ENCODE assay signal across 11 mouse cellular contexts in the genomic region with DNA sequence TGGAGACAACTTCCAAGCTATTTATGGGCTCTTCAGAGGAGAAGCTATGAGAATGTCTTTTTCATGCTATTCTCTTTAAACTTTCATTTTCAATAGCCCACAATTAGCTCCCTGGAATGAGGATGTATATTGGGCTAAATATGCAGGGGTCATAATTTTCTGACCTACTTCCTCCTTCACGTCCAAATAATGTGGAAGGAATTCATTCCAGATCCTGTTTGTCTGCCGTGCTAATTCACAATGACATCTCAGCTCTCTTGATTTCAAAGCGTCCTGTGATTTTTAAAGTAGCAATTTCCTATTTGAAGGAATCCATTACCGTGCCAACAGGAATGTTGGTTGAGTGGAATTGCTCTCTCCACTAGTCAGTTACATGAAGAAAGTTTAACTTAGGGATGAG.
DNase-seq lines count a peak whose midpoint lies in the region; ATAC-seq and TF ChIP-seq lines count a peak whose summit lies in the region.
"Had no signal": no experiment of that assay in that cellular context is flagged by ENCODE, and none has a peak within 500 bp of the region (broad histone marks: within the 10 kb centered on the region; RNA-seq: fewer than 3 reads in every experiment).

No protein-coding gene starts in this region.

- peaks cover 2% of the 10 kb centered on the region for H3K4me1 ChIP-seq in heart, embryonic 16.5 days (ENCODE audit: control insufficient read depth, insufficient read depth, low read length)
- H3K4me1 ChIP-seq in midbrain, embryonic 11.5 days (ENCODE audit: control insufficient read depth, insufficient read depth, low read length): peaks cover 12% of the 10 kb centered on the region; the same call in 1 of the 2 replicates
- no peaks in the 10 kb centered on the region for H3K4me1 ChIP-seq in midbrain, postnatal 0 days (ENCODE audit: insufficient read depth, low read length)
- H3K4me1 ChIP-seq in hindbrain, embryonic 16.5 days (ENCODE audit: control insufficient read depth, insufficient read depth, low read depth, low read length): peaks cover 8% of the 10 kb centered on the region

- H3K4me3 ChIP-seq in heart, embryonic 16.5 days (ENCODE audit: low read length): no peak overlapping the region
- H3K4me3 ChIP-seq in midbrain, embryonic 11.5 days (ENCODE audit: low read depth, low read length): no peak overlapping the region
- no peak overlapping the region for H3K4me3 ChIP-seq in midbrain, postnatal 0 days (ENCODE audit: low read depth, low read length)
- no peak overlapping the region for H3K4me3 ChIP-seq in hindbrain, embryonic 16.5 days (ENCODE audit: low read length)

- H3K9ac ChIP-seq in heart, embryonic 16.5 days (ENCODE audit: low read length): no peak overlapping the region
- no peak overlapping the region for H3K9ac ChIP-seq in midbrain, embryonic 11.5 days (ENCODE audit: low read length)
- H3K9ac ChIP-seq in midbrain, postnatal 0 days (replicated peaks; ENCODE audit: low read length, poor library complexity, severe bottlenecking): no peak overlapping the region
- no peak overlapping the region for H3K9ac ChIP-seq in hindbrain, embryonic 16.5 days (ENCODE audit: low read depth, low read length)
- H3K9ac ChIP-seq: liver, embryonic 14.5 days had no signal

- no peaks in the 10 kb centered on the region for H3K27me3 ChIP-seq in heart, embryonic 16.5 days (ENCODE audit: control insufficient read depth, insufficient read depth, low read length)
- no peaks in the 10 kb centered on the region for H3K27me3 ChIP-seq in midbrain, embryonic 11.5 days (ENCODE audit: control insufficient read depth, insufficient read depth, low read length)
- no peaks in the 10 kb centered on the region for H3K27me3 ChIP-seq in midbrain, postnatal 0 days (ENCODE audit: insufficient read depth, low read length)
- no peaks in the 10 kb centered on the region for H3K27me3 ChIP-seq in hindbrain, embryonic 16.5 days (replicated peaks; ENCODE audit: control insufficient read depth, insufficient read depth, low read length)

- no peak for TF ChIP-seq CTCF in midbrain, postnatal 0 days (IDR thresholded peaks at IDR 0.05)

- 29% methylated on average over 4 of the region's 4 CpGs for WGBS in heart, embryonic 16.5 days
- 37% methylated on average over 4 of the region's 4 CpGs for WGBS in midbrain, embryonic 11.5 days
- 25% methylated on average over 4 of the region's 4 CpGs for WGBS in midbrain, postnatal 0 days
- WGBS in hindbrain, embryonic 16.5 days: 28% methylated on average over 4 of the region's 4 CpGs

- no peak for DNase-seq in heart, postnatal 36 days
- DNase-seq in midbrain, embryonic 11.5 days (ENCODE audit: low spot score, missing footprints): no peak
- no peak for DNase-seq in midbrain, postnatal 0 days (ENCODE audit: low spot score)
- DNase-seq in skeletal muscle tissue, adult 2 months (ENCODE audit: low read depth, low spot score): peak; percentile 18
- no peak for DNase-seq in urinary bladder, postnatal 10 days (ENCODE audit: low spot score)
- DNase-seq: adrenal gland, postnatal 14 days had no signal

- peak overlapping the region; percentile 10; the same call in 1 of the 2 replicates for H3K4me2 ChIP-seq in heart, embryonic 16.5 days (ENCODE audit: low read depth, low read length)
- no peak overlapping the region for H3K4me2 ChIP-seq in midbrain, embryonic 11.5 days
- H3K4me2 ChIP-seq in midbrain, postnatal 0 days (ENCODE audit: low read depth, low read length, poor library complexity, severe bottlenecking): no peak overlapping the region
- 0 out of 2 replicates have a peak overlapping the region, but pooled peaks have one; percentile 1 for H3K4me2 ChIP-seq in hindbrain, embryonic 16.5 days (ENCODE audit: low read length)

- intact Hi-C loops in heart, postnatal 36 days (cut with DNase I): loop anchor here (5.0 kb wide), 1 partner anchor 47 kb away; no protein-coding TSS in a partner anchor

- H3K9me3 ChIP-seq in heart, embryonic 16.5 days (replicated peaks; ENCODE audit: control insufficient read depth, low read length): no peaks in the 10 kb centered on the region
- H3K9me3 ChIP-seq in midbrain, embryonic 11.5 days (ENCODE audit: control insufficient read depth, low read length): no peaks in the 10 kb centered on the region
- H3K9me3 ChIP-seq in midbrain, postnatal 0 days (ENCODE audit: low read length): no peaks in the 10 kb centered on the region
- no peaks in the 10 kb centered on the region for H3K9me3 ChIP-seq in hindbrain, embryonic 16.5 days (ENCODE audit: control insufficient read depth, low read length)
- H3K9me3 ChIP-seq: G1E had no signal

- no peak for ATAC-seq in heart, embryonic 16.5 days (replicated peaks; ENCODE audit: extremely low read depth, insufficient read depth, low FRiP score)
- ATAC-seq in midbrain, embryonic 11.5 days (ENCODE audit: low FRiP score): no peak
- ATAC-seq in midbrain, postnatal 0 days (ENCODE audit: low FRiP score): no peak
- ATAC-seq in hindbrain, embryonic 16.5 days: no peak
- no peak for ATAC-seq in inflammation-experienced regulatory T-cells, adult 6 months

- H3K27ac ChIP-seq in heart, embryonic 16.5 days (ENCODE audit: low read length): no peak overlapping the region
- peak overlapping the region; percentile 9; the same call in 1 of the 2 replicates for H3K27ac ChIP-seq in midbrain, embryonic 11.5 days (ENCODE audit: low read depth, low read length)
- no peak overlapping the region for H3K27ac ChIP-seq in midbrain, postnatal 0 days (ENCODE audit: low read depth, low read length)
- 0 out of 2 replicates have a peak overlapping the region, but pooled peaks have one; percentile 23 for H3K27ac ChIP-seq in hindbrain, embryonic 16.5 days (ENCODE audit: low read depth, low read length)
- H3K27ac ChIP-seq: liver, embryonic 14.5 days had no signal

- H3K36me3 ChIP-seq in heart, embryonic 16.5 days (ENCODE audit: control insufficient read depth, insufficient read depth): no peaks in the 10 kb centered on the region
- no peaks in the 10 kb centered on the region for H3K36me3 ChIP-seq in midbrain, embryonic 11.5 days (ENCODE audit: control insufficient read depth, insufficient read depth, low read length)
- H3K36me3 ChIP-seq in midbrain, postnatal 0 days (ENCODE audit: insufficient read depth, low read length): no peaks in the 10 kb centered on the region
- no peaks in the 10 kb centered on the region for H3K36me3 ChIP-seq in hindbrain, embryonic 16.5 days (ENCODE audit: control insufficient read depth, insufficient read depth, low read length)
- H3K36me3 ChIP-seq: G1E had no signal

Comparison
In these comparisons a context has a peak if more than half of its experiments do, and no peak if none do; other contexts are left out.
1. H3K27ac ChIP-seq: peak in midbrain, embryonic 11.5 days (single experiment) and hindbrain, embryonic 16.5 days (single experiment); none in heart, embryonic 16.5 days (single experiment) and midbrain, postnatal 0 days (single experiment).
2. H3K4me2 ChIP-seq: peak in heart, embryonic 16.5 days (single experiment) and hindbrain, embryonic 16.5 days (single experiment); none in midbrain, embryonic 11.5 days (single experiment) and midbrain, postnatal 0 days (single experiment).